Mouse (Mus musculus) E14TG2a.4 (cell line): ENCODE data around the gene Kctd12b.

Source experiments
- CTCF ChIP-seq: conservative IDR thresholded peaks from 2 replicates; pipeline ENCODE4 v1.5.1; 2014; ENCODE audit warnings: low read length
- NANOG ChIP-seq: IDR thresholded peaks from 2 replicates; pipeline ENCODE4 v1.6.1; 2014; ENCODE audit warnings: borderline replicate concordance, low read length, mixed read lengths

DNA sequence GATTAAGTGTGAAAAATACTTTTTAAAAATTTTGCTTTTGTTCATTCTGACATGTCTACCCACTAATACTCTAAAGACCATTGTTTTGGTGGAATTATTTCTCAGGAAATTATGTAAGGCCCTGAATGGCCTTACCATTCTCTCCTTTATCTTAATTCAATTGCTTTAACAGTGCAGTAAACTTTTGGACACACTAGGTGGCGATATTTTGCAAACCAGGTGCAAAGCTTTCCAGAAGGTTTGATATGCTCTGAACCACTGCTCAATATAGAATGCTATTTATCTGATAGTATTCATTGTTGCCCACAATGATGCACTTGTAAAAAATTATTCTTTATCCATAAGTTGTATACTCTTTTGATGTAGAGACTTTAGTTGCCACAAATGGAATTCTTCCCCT lies 59.9 kb downstream of the Kctd12b start:
- TF ChIP-seq CTCF = no peak; the same call in 1 of the 2 replicates
- TF ChIP-seq NANOG = no peak
